Mouse (Mus musculus): Measurements from ENCODE around the gene Elmo1. TPM values are rescaled to one million over a fixed set of nuclear protein-coding genes. Genes with fewer than 3 reads are reported as not detected.
"Not testable (repeated sequence)": the region's sequence is repeated elsewhere in the genome, so short reads cannot be mapped to it uniquely, and the experiment has no call there.

Gene Elmo1
- polyA plus RNA-seq, 1 experiment from 2014 or later = 23.5 TPM

- no peak overlapping the region for H3K4me2 ChIP-seq (replicated peaks)
- H3K4me3 ChIP-seq (replicated peaks) = no peak overlapping the region
- no peak for ATAC-seq (ENCODE audit: insufficient number of reproducible peaks, low FRiP score, low TSS enrichment, low read depth)
- no peaks in the 10 kb centered on the region for H3K27me3 ChIP-seq
- no peak overlapping the region for H3K27ac ChIP-seq (replicated peaks)
- WGBS = 56% methylated on average over 10 of the region's 10 CpGs
- no peaks in the 10 kb centered on the region for H3K9me3 ChIP-seq (replicated peaks)
- no peak overlapping the region for H3K9ac ChIP-seq
- no peaks in the 10 kb centered on the region for H3K4me1 ChIP-seq
- H3K36me3 ChIP-seq = no peaks in the 10 kb centered on the region
Observed at GRCm38 (mm10) chr13:20615596-20616469, 525.4 kb downstream of the Elmo1 start.

GRCm38 (mm10) chr13:20619946-20620345, 529.5 kb downstream of the Elmo1 start:
- H3K27ac ChIP-seq (replicated peaks) = no peak overlapping the region
- ATAC-seq (ENCODE audit: insufficient number of reproducible peaks, low FRiP score, low TSS enrichment, low read depth) = no peak
- H3K4me2 ChIP-seq (replicated peaks) = no peak overlapping the region
- no peaks in the 10 kb centered on the region for H3K9me3 ChIP-seq (replicated peaks)
- no peaks in the 10 kb centered on the region for H3K36me3 ChIP-seq
- no peak overlapping the region for H3K9ac ChIP-seq
- no peaks in the 10 kb centered on the region for H3K27me3 ChIP-seq
- no peak overlapping the region for H3K4me3 ChIP-seq (replicated peaks)
- 85% methylated on average over 5 of the region's 5 CpGs for WGBS
- H3K4me1 ChIP-seq = no peaks in the 10 kb centered on the region

- Histone ChIP-seq H3K27me3 (no peaks in the 10 kb centered on the region), H3K9ac (no peak overlapping the region), H3K27ac (replicated peaks) (no peak overlapping the region), H3K9me3 (replicated peaks) (no peaks in the 10 kb centered on the region), H3K4me1 (no peaks in the 10 kb centered on the region), H3K4me3 (replicated peaks) (no peak overlapping the region), H3K4me2 (replicated peaks) (no peak overlapping the region), H3K36me3 (no peaks in the 10 kb centered on the region)
- 73% methylated on average over 7 of the region's 7 CpGs for WGBS
- ATAC-seq (ENCODE audit: insufficient number of reproducible peaks, low FRiP score, low TSS enrichment, low read depth) = no peak
Observed at GRCm38 (mm10) chr13:20623071-20623850, 532.9 kb downstream of the Elmo1 start.

GRCm38 (mm10) chr13:20627796-20628195, 537.4 kb downstream of the Elmo1 start:
- 78% methylated on average over 6 of the region's 6 CpGs for WGBS
- no peak overlapping the region for H3K9ac ChIP-seq
- no peaks in the 10 kb centered on the region for H3K27me3 ChIP-seq
- H3K9me3 ChIP-seq (replicated peaks) = no peaks in the 10 kb centered on the region
- H3K27ac ChIP-seq (replicated peaks) = no peak overlapping the region
- no peaks in the 10 kb centered on the region for H3K36me3 ChIP-seq
- H3K4me1 ChIP-seq = no peaks in the 10 kb centered on the region
- ATAC-seq (ENCODE audit: insufficient number of reproducible peaks, low FRiP score, low TSS enrichment, low read depth) = no peak
- no peak overlapping the region for H3K4me3 ChIP-seq (replicated peaks)
- H3K4me2 ChIP-seq (replicated peaks) = no peak overlapping the region

- no peaks in the 10 kb centered on the region for H3K9me3 ChIP-seq (replicated peaks)
- no peaks in the 10 kb centered on the region for H3K4me1 ChIP-seq
- ATAC-seq (ENCODE audit: insufficient number of reproducible peaks, low FRiP score, low TSS enrichment, low read depth) = no peak
- H3K36me3 ChIP-seq = no peaks in the 10 kb centered on the region
- no peak overlapping the region for H3K9ac ChIP-seq
- H3K27me3 ChIP-seq = no peaks in the 10 kb centered on the region
- no peak overlapping the region for H3K27ac ChIP-seq (replicated peaks)
- WGBS = 65% methylated on average over 5 of the region's 5 CpGs
- no peak overlapping the region for H3K4me2 ChIP-seq (replicated peaks)
- no peak overlapping the region for H3K4me3 ChIP-seq (replicated peaks)
Observed at GRCm38 (mm10) chr13:20632477-20632876, 542.1 kb downstream of the Elmo1 start.

GRCm38 (mm10) chr13:20634679-20635078, 544.3 kb downstream of the Elmo1 start:
- not testable (repeated sequence) for H3K36me3 ChIP-seq; H3K4me3 ChIP-seq (replicated peaks); H3K4me2 ChIP-seq (replicated peaks); H3K27ac ChIP-seq (replicated peaks); ATAC-seq (ENCODE audit: insufficient number of reproducible peaks, low FRiP score, low TSS enrichment, low read depth); H3K4me1 ChIP-seq; H3K9me3 ChIP-seq (replicated peaks); H3K27me3 ChIP-seq; H3K9ac ChIP-seq
- WGBS = 48% methylated on average over 2 of the region's 2 CpGs

GRCm38 (mm10) chr13:20635646-20636045, 545.2 kb downstream of the Elmo1 start:
- H3K27me3 ChIP-seq = no peaks in the 10 kb centered on the region
- no peak overlapping the region for H3K4me2 ChIP-seq (replicated peaks)
- no peak overlapping the region for H3K27ac ChIP-seq (replicated peaks)
- H3K4me1 ChIP-seq = no peaks in the 10 kb centered on the region
- no peak overlapping the region for H3K9ac ChIP-seq
- ATAC-seq (ENCODE audit: insufficient number of reproducible peaks, low FRiP score, low TSS enrichment, low read depth) = no peak
- no peak overlapping the region for H3K4me3 ChIP-seq (replicated peaks)
- H3K36me3 ChIP-seq = no peaks in the 10 kb centered on the region
- no peaks in the 10 kb centered on the region for H3K9me3 ChIP-seq (replicated peaks)
- WGBS = 58% methylated on average over 2 of the region's 2 CpGs
